Mouse (Mus musculus) myocyte (in vitro differentiated cells): ENCODE measurements around the gene Rhbg. TPM values are rescaled to one million over a fixed set of nuclear protein-coding genes. Genes with fewer than 3 reads are reported as not detected.

ENCODE experiments used
- H3K27me3 ChIP-seq: one replicate; pipeline ENCODE4 v1.6.1; 2011; ENCODE audit not compliant: control insufficient read depth, insufficient read depth, insufficient read length
- H3K36me3 ChIP-seq: one replicate; pipeline ENCODE4 v1.6.1; 2011; ENCODE audit not compliant: control insufficient read depth, insufficient read depth
- H3K4me2 ChIP-seq: one replicate; pipeline ENCODE4 v1.6.1; 2011; ENCODE audit warnings: low read depth, control low read depth
- H3K4me3 ChIP-seq: one replicate; pipeline ENCODE4 v1.5.1; 2011; ENCODE audit warnings: mild to moderate bottlenecking, control low read depth, moderate library complexity
- H3K79me2 ChIP-seq: one replicate; pipeline ENCODE4 v1.6.1; 2011; ENCODE audit not compliant: control insufficient read depth, insufficient read depth
- H3ac ChIP-seq: one replicate; pipeline ENCODE4 v1.6.1; 2011; ENCODE audit not compliant: control insufficient read depth, insufficient read length
- CEBPB ChIP-seq: IDR thresholded peaks from 2 replicates; pipeline ENCODE4 v1.6.1; 2011; ENCODE audit warnings: mild to moderate bottlenecking, moderate library complexity; ENCODE audit not compliant: poor library complexity, insufficient read depth, severe bottlenecking
- E2F4 ChIP-seq: IDR thresholded peaks from one replicate; pipeline ENCODE4 v1.6.1; 2011; ENCODE audit warnings: mild to moderate bottlenecking, control low read depth, moderate library complexity; ENCODE audit not compliant: insufficient read depth
- MAX ChIP-seq: IDR thresholded peaks from one replicate; pipeline ENCODE4 v1.6.1; 2011; ENCODE audit warnings: low read depth, mild to moderate bottlenecking, control low read depth
- MYOD1 ChIP-seq, 3 experiments: IDR thresholded peaks; one replicate each; pipeline ENCODE4 v1.6.1; 2011; ENCODE audit warnings: control low read depth in 2 of 3, low read depth in 2 of 3, mild to moderate bottlenecking in 2 of 3, moderate library complexity in 1 of 3; ENCODE audit not compliant: insufficient read length in 2 of 3, control insufficient read depth in 1 of 3
- MYOG ChIP-seq, 3 experiments: IDR thresholded peaks; one replicate each; pipeline ENCODE4 v1.6.1; 2011; ENCODE audit warnings: control low read depth in 2 of 3, low read depth in 2 of 3, mild to moderate bottlenecking in 2 of 3; ENCODE audit not compliant: insufficient read length in 2 of 3, control insufficient read depth in 1 of 3, insufficient read depth in 1 of 3
- POLR2A ChIP-seq: IDR thresholded peaks from one replicate; pipeline ENCODE4 v1.6.1; 2011; ENCODE audit warnings: low read depth, mild to moderate bottlenecking, control low read depth, moderate library complexity; ENCODE audit not compliant: insufficient read length
- POLR2AphosphoS2 ChIP-seq: IDR thresholded peaks from one replicate; pipeline ENCODE4 v1.6.1; 2011; ENCODE audit warnings: low read depth, control low read depth; ENCODE audit not compliant: insufficient read length
- REST ChIP-seq: IDR thresholded peaks from one replicate; pipeline ENCODE4 v1.6.1; 2011; ENCODE audit warnings: mild to moderate bottlenecking, control low read depth, moderate library complexity; ENCODE audit not compliant: insufficient read depth, insufficient read length
- SRF ChIP-seq: IDR thresholded peaks from one replicate; pipeline ENCODE4 v1.6.1; 2011; ENCODE audit warnings: low read depth; ENCODE audit not compliant: control insufficient read depth, insufficient read length
- TCF12 ChIP-seq: IDR thresholded peaks from one replicate; pipeline ENCODE4 v1.6.1; 2011; ENCODE audit warnings: mild to moderate bottlenecking, control low read depth; ENCODE audit not compliant: poor library complexity, insufficient read depth, severe bottlenecking
- TCF3 ChIP-seq: IDR thresholded peaks from one replicate; pipeline ENCODE4 v1.6.1; 2011; ENCODE audit warnings: low read depth, control low read depth; ENCODE audit not compliant: insufficient read length
- USF1 ChIP-seq: IDR thresholded peaks from one replicate; pipeline ENCODE4 v1.6.1; 2011; ENCODE audit warnings: low read depth, mild to moderate bottlenecking, control low read depth, moderate library complexity
- polyA plus RNA-seq: library from polyadenylated mRNA; unstranded; fragments of >200 nt; fragmentation: generic; extraction: Trizol; gene quantifications from one replicate; pipeline ENCODE4 v1.2.1, GENCODE M21; 2012; ENCODE audit warnings: missing spikeins

Rhbg gene
- polyA plus RNA-seq, 1 experiment: not detected

DNA sequence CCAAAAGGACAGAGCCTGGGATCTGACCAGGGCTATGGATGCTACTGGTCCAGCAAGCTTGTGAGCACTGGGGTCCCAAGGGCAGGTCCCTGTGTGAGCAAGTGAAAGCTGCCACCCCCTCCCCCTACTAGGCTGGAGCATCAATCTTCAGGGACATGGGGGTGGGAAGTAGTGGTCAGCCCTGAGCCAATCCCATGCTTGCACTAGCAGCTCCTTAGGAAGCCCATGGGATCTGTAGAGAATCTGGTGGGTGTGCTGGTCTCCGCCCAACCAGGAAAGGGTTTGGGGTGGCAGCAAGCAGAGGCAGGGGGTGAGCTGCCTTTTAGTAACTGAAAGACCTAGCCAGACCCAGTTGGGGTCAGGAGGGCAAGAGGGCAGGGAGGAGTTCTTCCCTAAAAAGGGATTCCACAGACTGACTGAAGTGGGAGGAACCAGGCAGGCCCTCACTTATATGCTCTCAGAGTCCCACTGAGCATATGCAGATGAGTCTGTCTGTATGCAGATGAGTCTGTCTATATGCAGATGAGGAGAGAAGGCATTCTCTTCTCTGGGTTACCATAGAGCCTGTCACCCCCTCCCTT, 23.4 kb downstream of the Rhbg start:
- no peak overlapping the region for H3K4me2 ChIP-seq
- no peak overlapping the region for H3ac ChIP-seq
- H3K27me3 ChIP-seq: peaks cover 61% of the 10 kb centered on the region
- no peak for TF ChIP-seq TCF12
- no peak for TF ChIP-seq MYOD1 (IDR thresholded peaks at IDR 0.05; ENCODE audit: control insufficient read depth in 1 of 3, insufficient read length in 2 of 3, low read depth in 2 of 3)
- no peak for TF ChIP-seq POLR2A
- no peak for TF ChIP-seq TCF3
- no peak for TF ChIP-seq MYOG (IDR thresholded peaks at IDR 0.05; ENCODE audit: control insufficient read depth in 1 of 3, insufficient read depth in 1 of 3, insufficient read length in 2 of 3, low read depth in 2 of 3)
- TF ChIP-seq MAX: no peak
- TF ChIP-seq USF1: no peak
- no peak for TF ChIP-seq REST
- TF ChIP-seq CEBPB: no peak
- TF ChIP-seq SRF: no peak
- TF ChIP-seq E2F4: no peak
- TF ChIP-seq POLR2AphosphoS2: no peak
- no peak overlapping the region for H3K4me3 ChIP-seq
- H3K79me2 ChIP-seq: no peaks in the 10 kb centered on the region
- no peaks in the 10 kb centered on the region for H3K36me3 ChIP-seq

DNA sequence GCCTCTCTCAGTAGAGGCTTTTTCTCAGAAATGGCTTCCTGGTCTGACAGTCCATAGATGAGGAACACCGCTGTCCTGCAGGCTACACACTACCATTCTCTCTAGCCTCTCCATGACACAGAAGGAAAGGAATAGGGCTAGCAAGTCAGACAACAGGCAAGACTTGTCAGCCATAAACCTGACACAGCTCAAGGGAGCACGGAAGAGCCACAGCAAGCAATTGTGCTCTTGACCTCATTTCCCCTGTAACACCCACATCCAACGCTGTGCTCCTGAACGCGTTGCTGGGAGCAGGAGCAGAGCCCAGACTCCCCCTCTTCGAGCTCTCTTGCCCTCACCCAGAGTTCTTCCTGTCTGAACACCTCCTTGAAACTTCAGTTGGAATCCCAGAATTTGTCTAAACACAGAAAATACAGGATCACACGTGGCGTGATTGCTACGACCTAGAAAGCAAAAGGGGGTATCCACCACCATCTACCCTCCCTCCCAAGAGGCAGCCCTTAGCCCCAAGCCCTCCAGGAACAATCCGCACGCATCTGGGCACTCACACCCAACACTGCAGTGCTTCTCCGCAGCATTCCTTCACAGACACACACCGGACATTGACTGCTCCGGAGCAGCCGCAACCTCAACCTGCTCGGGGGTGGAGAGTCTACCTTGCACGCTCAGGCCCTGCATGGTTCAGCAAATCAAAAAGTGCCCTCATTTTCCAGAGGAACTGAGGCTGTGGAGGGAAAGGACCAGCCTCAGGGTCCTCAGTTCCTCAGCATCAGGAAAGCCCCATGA, 24.1 kb downstream of the Rhbg start:
- TF ChIP-seq POLR2A: no peak
- no peak for TF ChIP-seq SRF
- TF ChIP-seq E2F4: no peak
- no peak for TF ChIP-seq MYOG (IDR thresholded peaks at IDR 0.05; ENCODE audit: control insufficient read depth in 1 of 3, insufficient read depth in 1 of 3, insufficient read length in 2 of 3, low read depth in 2 of 3)
- Histone ChIP-seq H3K36me3 (no peaks in the 10 kb centered on the region), H3K4me3 (no peak overlapping the region), H3K27me3 (peaks cover 63% of the 10 kb centered on the region), H3K4me2 (no peak overlapping the region), H3K79me2 (no peaks in the 10 kb centered on the region), H3ac (no peak overlapping the region)

DNA sequence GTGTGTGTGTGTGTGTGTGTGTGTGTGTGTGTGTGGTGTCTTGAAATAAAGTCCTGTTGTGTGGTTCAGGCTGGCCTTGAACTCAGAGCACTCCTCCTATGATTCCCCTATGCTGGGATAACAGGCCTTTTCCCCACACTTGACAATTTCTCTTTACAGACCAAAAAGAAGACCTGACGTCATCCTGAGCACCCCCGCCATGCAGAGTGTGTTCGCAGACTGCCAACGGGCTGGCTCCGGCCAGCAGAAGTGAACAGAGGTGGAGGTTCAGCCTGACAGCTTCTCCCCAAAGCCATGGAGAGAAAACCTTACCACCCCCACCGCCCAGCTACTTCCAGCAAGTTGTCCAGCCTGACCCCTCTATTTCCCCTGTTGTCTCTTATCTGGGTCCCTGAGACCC, 25.0 kb downstream of the Rhbg start:
- TF ChIP-seq MAX (no peak), USF1 (no peak), POLR2AphosphoS2 (no peak), SRF (no peak), CEBPB (no peak), TCF3 (no peak), REST (no peak), TCF12 (no peak), MYOG (IDR thresholded peaks at IDR 0.05; ENCODE audit: control insufficient read depth in 1 of 3, insufficient read depth in 1 of 3, insufficient read length in 2 of 3, low read depth in 2 of 3) (no peak), POLR2A (no peak)
- H3K27me3 ChIP-seq: peaks cover 68% of the 10 kb centered on the region

DNA sequence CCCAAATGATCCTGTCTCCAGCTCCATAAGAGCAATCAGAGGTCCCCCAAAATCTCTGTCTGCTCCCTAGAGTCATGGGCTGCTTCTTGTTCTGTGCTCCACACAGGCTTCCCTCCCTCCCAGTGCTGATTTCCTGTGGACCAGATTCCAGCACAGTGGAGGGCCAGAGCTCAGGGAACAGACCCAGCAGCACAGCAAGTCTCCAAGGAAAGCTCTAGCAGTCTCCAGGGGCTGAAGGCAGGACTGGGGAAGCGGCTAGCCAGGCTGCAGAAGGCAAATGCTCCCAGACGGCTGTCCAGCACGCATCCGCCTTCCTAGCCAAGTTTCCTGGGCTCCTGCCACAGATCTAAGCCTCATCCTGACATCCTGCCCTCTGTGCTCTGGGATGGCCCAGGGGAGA, 25.6 kb downstream of the Rhbg start:
- Histone ChIP-seq H3K4me3 (no peak overlapping the region), H3K79me2 (no peaks in the 10 kb centered on the region), H3ac (no peak overlapping the region), H3K36me3 (no peaks in the 10 kb centered on the region), H3K4me2 (no peak overlapping the region), H3K27me3 (peaks cover 66% of the 10 kb centered on the region)
- TF ChIP-seq MYOD1 (IDR thresholded peaks at IDR 0.05; ENCODE audit: control insufficient read depth in 1 of 3, insufficient read length in 2 of 3, low read depth in 2 of 3) (no peak), USF1 (no peak), E2F4 (no peak), SRF (no peak), MYOG (IDR thresholded peaks at IDR 0.05; ENCODE audit: control insufficient read depth in 1 of 3, insufficient read depth in 1 of 3, insufficient read length in 2 of 3, low read depth in 2 of 3) (no peak), TCF3 (no peak), TCF12 (no peak), POLR2A (no peak), POLR2AphosphoS2 (no peak), REST (no peak), MAX (no peak), CEBPB (no peak)

More for the DNA sequence above, 25.0 kb downstream of the Rhbg start:
- Histone ChIP-seq H3K4me3 (no peak overlapping the region), H3K79me2 (no peaks in the 10 kb centered on the region), H3K4me2 (no peak overlapping the region), H3K36me3 (no peaks in the 10 kb centered on the region), H3ac (no peak overlapping the region)

DNA sequence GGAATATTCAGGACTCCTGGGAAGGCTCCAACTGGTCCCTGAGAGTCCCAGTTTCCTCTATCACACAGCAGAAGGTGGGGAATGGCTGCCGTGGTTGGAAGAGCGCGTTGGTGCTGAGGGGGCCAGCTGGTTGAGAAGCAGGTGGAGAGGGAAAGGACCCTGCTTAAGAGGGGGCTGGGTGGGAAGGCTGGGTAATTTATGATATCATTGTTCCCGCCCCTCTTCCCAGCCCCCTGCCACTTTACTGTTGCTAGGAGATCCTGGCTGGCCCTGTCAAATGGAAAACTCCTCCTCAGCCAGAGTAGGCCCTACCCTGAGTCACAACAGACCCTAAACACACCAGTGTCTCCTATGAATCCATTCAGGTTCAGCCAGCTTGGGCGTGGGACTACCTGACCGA, 26.5 kb downstream of the Rhbg start:
- Histone ChIP-seq H3K4me2 (no peak overlapping the region), H3K27me3 (peaks cover 60% of the 10 kb centered on the region), H3K36me3 (no peaks in the 10 kb centered on the region), H3K4me3 (no peak overlapping the region), H3ac (no peak overlapping the region), H3K79me2 (no peaks in the 10 kb centered on the region)
- TF ChIP-seq TCF3: no peak
- no peak for TF ChIP-seq SRF
- TF ChIP-seq REST: no peak
- TF ChIP-seq E2F4: no peak
